Mouse (Mus musculus): ENCODE data around the gene Mmp14.

The Mmp14 gene

GRCm38 (mm10) chr14:54433941-54434531 is 2.6 kb downstream of the Mmp14 start:
- DNase-seq (ENCODE audit: low spot score in 2 of 2), result no peak

- no peak for DNase-seq (ENCODE audit: low spot score in 2 of 2)
Observed at GRCm38 (mm10) chr14:54435194-54435918, 3.9 kb downstream of the Mmp14 start.

GRCm38 (mm10) chr14:54439155-54439554 is 7.7 kb downstream of the Mmp14 start:
- no peak for DNase-seq (ENCODE audit: low spot score in 2 of 2)

- DNase-seq (ENCODE audit: low spot score in 2 of 2), result no peak
Observed at GRCm38 (mm10) chr14:54439610-54440009, 8.2 kb downstream of the Mmp14 start.

GRCm38 (mm10) chr14:54440538-54440937 is 9.1 kb downstream of the Mmp14 start:
- DNase-seq (ENCODE audit: low spot score in 2 of 2), result no peak

- DNase-seq (ENCODE audit: low spot score in 2 of 2), result no peak
Observed at GRCm38 (mm10) chr14:54441365-54441764, 10.0 kb downstream of the Mmp14 start.

GRCm38 (mm10) chr14:54442548-54442947 is 11.1 kb downstream of the Mmp14 start:
- DNase-seq (ENCODE audit: low spot score in 2 of 2), result no peak

- DNase-seq (ENCODE audit: low spot score in 2 of 2), result no peak
Observed at GRCm38 (mm10) chr14:54443196-54443595, 11.8 kb downstream of the Mmp14 start.

GRCm38 (mm10) chr14:54443712-54444618 is 12.6 kb downstream of the Mmp14 start:
- DNase-seq (ENCODE audit: low spot score in 2 of 2), result no peak

GRCm38 (mm10) chr14:54445476-54445875 is 14.1 kb downstream of the Mmp14 start:
- no peak for DNase-seq (ENCODE audit: low spot score in 2 of 2)

- DNase-seq (ENCODE audit: low spot score in 2 of 2), result no peak
Observed at GRCm38 (mm10) chr14:54453566-54453965, 22.2 kb downstream of the Mmp14 start.

GRCm38 (mm10) chr14:54454669-54455528 is 23.5 kb downstream of the Mmp14 start:
- no peak for DNase-seq (ENCODE audit: low spot score in 2 of 2)

- no peak for DNase-seq (ENCODE audit: low spot score in 2 of 2)
Observed at GRCm38 (mm10) chr14:54457907-54458569, 26.6 kb downstream of the Mmp14 start.

- DNase-seq (ENCODE audit: low spot score in 2 of 2), result no peak
Observed at GRCm38 (mm10) chr14:54462146-54462545, 30.7 kb downstream of the Mmp14 start.

GRCm38 (mm10) chr14:54463108-54463958 is 31.9 kb downstream of the Mmp14 start:
- no peak for DNase-seq (ENCODE audit: low spot score in 2 of 2)

GRCm38 (mm10) chr14:54463959-54464292 is 32.5 kb downstream of the Mmp14 start, which contains the start of gene Lrp10:
TSS of gene Lrp10 (plus strand) at chr14:54464137.
- peak; percentile 92 to 94 for DNase-seq (ENCODE audit: low spot score in 2 of 2)

GRCm38 (mm10) chr14:54464293-54465005 is 33.0 kb downstream of the Mmp14 start:
- peak; percentile 82 to 83 for DNase-seq (ENCODE audit: low spot score in 2 of 2)

- DNase-seq (ENCODE audit: low spot score in 2 of 2), result no peak
Observed at GRCm38 (mm10) chr14:54471467-54471866, 40.1 kb downstream of the Mmp14 start.

GRCm38 (mm10) chr14:54472671-54473070 is 41.3 kb downstream of the Mmp14 start:
- DNase-seq (ENCODE audit: low spot score in 2 of 2), result no peak
